Mouse (Mus musculus): ENCODE measurements at regions not wholly inside any gene's neighbourhood (a gene's known extent, or its start where the extent isn't known, plus 50 kb on each side); places are given as distances from the start of the nearest gene placed in this dataset.

DNA sequence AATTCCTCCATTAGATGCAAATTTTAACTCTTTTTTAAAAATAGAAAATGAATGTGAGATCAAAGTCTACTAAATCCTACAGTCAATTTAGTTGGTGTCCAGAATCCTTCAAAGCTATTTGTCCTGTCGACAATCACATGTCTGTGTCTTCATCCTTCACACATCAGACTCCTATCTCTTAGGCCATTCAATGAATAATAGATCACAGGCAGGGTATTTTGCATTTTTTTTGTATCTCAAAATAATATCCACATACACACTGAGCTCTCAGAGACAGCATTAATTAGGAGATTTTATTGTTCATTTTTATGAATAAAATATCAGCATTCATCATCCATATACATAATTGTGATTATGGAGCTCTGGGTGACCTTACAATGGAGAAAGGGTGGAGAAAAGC, 427.2 kb downstream of the Hao1 start:
- DNase-seq (ENCODE audit: low spot score) (no peak), ATAC-seq (ENCODE audit: low FRiP score) (no peak)
- Histone ChIP-seq H3K9me3 (ENCODE audit: control insufficient read depth, low read length) (no peaks in the 10 kb centered on the region), H3K27ac (no peak overlapping the region), H3K4me3 (replicated peaks; ENCODE audit: low read length) (no peak overlapping the region), H3K4me2 (replicated peaks) (no peak overlapping the region), H3K9ac (no peak overlapping the region), H3K27me3 (ENCODE audit: control insufficient read depth, insufficient read depth, low read length) (no peaks in the 10 kb centered on the region), H3K4me1 (replicated peaks; ENCODE audit: control insufficient read depth, insufficient read depth, low read length) (no peaks in the 10 kb centered on the region), H3K36me3 (replicated peaks; ENCODE audit: control insufficient read depth, insufficient read depth) (no peaks in the 10 kb centered on the region)
- WGBS: 57% methylated on average over 1 of the region's 1 CpGs

DNA sequence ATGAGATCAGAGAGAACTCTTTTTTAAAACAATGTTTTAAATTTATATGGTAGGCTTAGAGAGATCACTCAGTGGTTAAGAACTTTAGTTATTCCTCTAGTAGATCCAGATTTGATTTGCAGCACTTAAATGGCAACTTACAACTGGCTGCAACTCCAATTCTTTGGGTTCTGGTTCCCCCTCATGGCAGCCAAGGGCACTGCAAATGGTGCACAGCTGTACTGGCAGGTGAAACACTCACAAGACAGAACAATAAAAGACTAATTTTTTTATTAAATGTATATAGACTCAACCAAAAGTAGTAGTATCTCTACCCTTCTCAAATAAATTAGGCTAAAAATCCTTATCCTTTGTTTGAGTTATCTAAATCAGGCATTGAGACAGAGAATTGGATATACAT, 446.9 kb downstream of the Hao1 start:
- no peaks in the 10 kb centered on the region for H3K27me3 ChIP-seq (ENCODE audit: control insufficient read depth, insufficient read depth, low read length)
- no peaks in the 10 kb centered on the region for H3K36me3 ChIP-seq (replicated peaks; ENCODE audit: control insufficient read depth, insufficient read depth)
- DNase-seq (ENCODE audit: low spot score) (no peak), ATAC-seq (ENCODE audit: low FRiP score) (no peak)
- no peak overlapping the region for H3K4me2 ChIP-seq (replicated peaks)
- no peak overlapping the region for H3K9ac ChIP-seq
- no peaks in the 10 kb centered on the region for H3K9me3 ChIP-seq (ENCODE audit: control insufficient read depth, low read length)
- no peak overlapping the region for H3K27ac ChIP-seq
- no peak overlapping the region for H3K4me3 ChIP-seq (replicated peaks; ENCODE audit: low read length)
- H3K4me1 ChIP-seq (replicated peaks; ENCODE audit: control insufficient read depth, insufficient read depth, low read length): no peaks in the 10 kb centered on the region

DNA sequence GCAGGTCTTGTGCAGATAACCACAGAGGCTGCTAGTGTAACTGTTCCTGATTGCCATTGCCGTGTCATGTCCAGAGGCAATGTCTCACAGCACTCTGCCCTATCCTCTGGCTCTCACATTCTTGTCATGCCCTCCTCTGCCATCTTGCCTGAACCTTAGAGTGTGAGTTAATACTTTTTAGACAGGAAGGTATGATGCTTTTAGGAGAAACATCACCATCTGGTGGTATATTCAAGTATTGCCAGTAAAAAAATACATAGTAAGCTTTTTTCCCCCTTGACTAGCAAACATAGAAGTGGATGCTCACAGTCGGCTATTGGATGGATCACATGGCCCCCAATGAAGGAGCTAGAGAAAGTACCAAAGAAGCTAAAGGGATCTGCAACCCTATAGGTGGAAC, 465.8 kb downstream of the Hao1 start:
- no peaks in the 10 kb centered on the region for H3K36me3 ChIP-seq (replicated peaks; ENCODE audit: control insufficient read depth, insufficient read depth)
- WGBS: 90% methylated on average over 2 of the region's 2 CpGs
- no peaks in the 10 kb centered on the region for H3K4me1 ChIP-seq (replicated peaks; ENCODE audit: control insufficient read depth, insufficient read depth, low read length)
- no peak overlapping the region for H3K4me2 ChIP-seq (replicated peaks)
- ATAC-seq (ENCODE audit: low FRiP score) (no peak), DNase-seq (ENCODE audit: low spot score) (no peak)
- H3K9me3 ChIP-seq (ENCODE audit: control insufficient read depth, low read length): no peaks in the 10 kb centered on the region
- H3K9ac ChIP-seq: no peak overlapping the region
- H3K27me3 ChIP-seq (ENCODE audit: control insufficient read depth, insufficient read depth, low read length): no peaks in the 10 kb centered on the region
- H3K4me3 ChIP-seq (replicated peaks; ENCODE audit: low read length): no peak overlapping the region
- H3K27ac ChIP-seq: no peak overlapping the region

DNA sequence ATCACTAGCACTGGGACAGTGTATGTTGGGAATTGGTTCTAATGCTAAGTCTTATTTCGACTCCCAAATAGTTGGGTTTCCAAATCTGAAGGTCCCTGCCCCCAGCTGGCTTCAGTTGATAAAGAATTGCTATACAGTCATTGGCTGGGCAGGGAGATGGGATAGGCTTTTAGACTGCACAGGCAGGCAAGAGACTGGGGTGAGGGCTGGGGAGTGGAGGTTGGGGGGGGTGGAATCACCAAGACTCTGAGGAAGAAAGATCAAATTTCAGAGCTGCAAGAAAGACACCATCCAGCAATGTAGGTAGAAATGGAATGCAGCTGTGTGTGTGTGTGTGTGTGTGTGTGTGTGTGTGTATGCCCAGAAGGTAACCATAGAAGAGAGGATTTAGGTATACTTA, 474.0 kb downstream of the Hao1 start:
- DNase-seq (ENCODE audit: low spot score) (no peak), ATAC-seq (ENCODE audit: low FRiP score) (no peak)
- no peak overlapping the region for H3K4me2 ChIP-seq (replicated peaks)
- no peaks in the 10 kb centered on the region for H3K27me3 ChIP-seq (ENCODE audit: control insufficient read depth, insufficient read depth, low read length)
- no peak overlapping the region for H3K27ac ChIP-seq
- H3K9me3 ChIP-seq (ENCODE audit: control insufficient read depth, low read length): no peaks in the 10 kb centered on the region
- H3K9ac ChIP-seq: no peak overlapping the region
- H3K4me1 ChIP-seq (replicated peaks; ENCODE audit: control insufficient read depth, insufficient read depth, low read length): no peaks in the 10 kb centered on the region
- no peak overlapping the region for H3K4me3 ChIP-seq (replicated peaks; ENCODE audit: low read length)
- H3K36me3 ChIP-seq (replicated peaks; ENCODE audit: control insufficient read depth, insufficient read depth): no peaks in the 10 kb centered on the region
- 90% methylated on average over 1 of the region's 1 CpGs for WGBS

DNA sequence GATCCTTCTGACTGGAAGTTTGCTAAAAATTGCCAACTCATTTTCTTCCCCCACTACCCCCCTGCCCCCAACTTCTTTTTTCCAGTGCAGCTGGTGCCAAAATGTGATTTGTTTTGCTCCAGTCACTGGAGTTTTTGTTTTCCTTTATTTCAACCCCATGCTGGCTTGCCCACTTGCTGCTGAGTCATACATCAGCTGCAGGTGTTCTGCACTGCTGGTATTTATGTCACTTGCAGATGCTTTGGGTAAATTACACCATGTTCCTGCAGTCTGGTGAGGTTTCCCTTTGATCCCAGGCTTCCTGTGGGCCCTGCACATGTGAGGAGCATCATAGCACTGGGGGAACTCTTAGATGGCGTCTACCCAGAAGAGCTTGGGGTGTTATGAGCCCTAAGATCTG, 476.2 kb downstream of the Hao1 start:
- Histone ChIP-seq H3K27me3 (ENCODE audit: control insufficient read depth, insufficient read depth, low read length) (no peaks in the 10 kb centered on the region), H3K4me2 (replicated peaks) (no peak overlapping the region), H3K4me1 (replicated peaks; ENCODE audit: control insufficient read depth, insufficient read depth, low read length) (no peaks in the 10 kb centered on the region), H3K36me3 (replicated peaks; ENCODE audit: control insufficient read depth, insufficient read depth) (no peaks in the 10 kb centered on the region), H3K9ac (no peak overlapping the region), H3K9me3 (ENCODE audit: control insufficient read depth, low read length) (no peaks in the 10 kb centered on the region), H3K27ac (no peak overlapping the region), H3K4me3 (replicated peaks; ENCODE audit: low read length) (no peak overlapping the region)
- 71% methylated on average over 1 of the region's 1 CpGs for WGBS
- ATAC-seq (ENCODE audit: low FRiP score) (no peak), DNase-seq (ENCODE audit: low spot score) (no peak)

DNA sequence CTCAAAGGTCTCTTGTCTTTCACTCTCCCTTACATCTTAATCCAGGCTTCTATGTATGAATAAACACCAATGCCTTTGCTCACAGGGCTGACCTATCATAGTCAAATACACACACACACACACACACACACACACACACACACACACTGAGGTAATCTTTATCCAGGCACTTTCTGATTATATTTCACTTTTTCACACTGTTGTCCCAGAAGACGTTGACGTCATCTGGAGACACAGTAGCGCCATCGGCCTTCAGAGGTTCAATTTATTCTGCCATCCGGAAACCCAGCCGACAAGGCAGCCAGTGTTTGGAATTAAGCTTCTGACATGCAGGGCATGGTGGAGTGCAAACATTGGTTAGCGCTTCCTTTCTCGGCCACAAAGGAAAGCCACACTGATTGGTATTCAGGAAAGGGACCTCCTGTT, 486.2 kb downstream of the Hao1 start:
- Histone ChIP-seq H3K4me1 (replicated peaks; ENCODE audit: control insufficient read depth, insufficient read depth, low read length) (0 out of 2 replicates have a peak, but pooled peaks cover 3% of the 10 kb centered on the region), H3K9ac (no peak overlapping the region), H3K27me3 (ENCODE audit: control insufficient read depth, insufficient read depth, low read length) (no peaks in the 10 kb centered on the region), H3K27ac (no peak overlapping the region), H3K4me3 (replicated peaks; ENCODE audit: low read length) (no peak overlapping the region), H3K9me3 (ENCODE audit: control insufficient read depth, low read length) (no peaks in the 10 kb centered on the region), H3K4me2 (replicated peaks) (no peak overlapping the region), H3K36me3 (replicated peaks; ENCODE audit: control insufficient read depth, insufficient read depth) (no peaks in the 10 kb centered on the region)
- ATAC-seq (ENCODE audit: low FRiP score) (peak; percentile 77), DNase-seq (ENCODE audit: low spot score) (no peak)
- WGBS: 43% methylated on average over 8 of the region's 8 CpGs

DNA sequence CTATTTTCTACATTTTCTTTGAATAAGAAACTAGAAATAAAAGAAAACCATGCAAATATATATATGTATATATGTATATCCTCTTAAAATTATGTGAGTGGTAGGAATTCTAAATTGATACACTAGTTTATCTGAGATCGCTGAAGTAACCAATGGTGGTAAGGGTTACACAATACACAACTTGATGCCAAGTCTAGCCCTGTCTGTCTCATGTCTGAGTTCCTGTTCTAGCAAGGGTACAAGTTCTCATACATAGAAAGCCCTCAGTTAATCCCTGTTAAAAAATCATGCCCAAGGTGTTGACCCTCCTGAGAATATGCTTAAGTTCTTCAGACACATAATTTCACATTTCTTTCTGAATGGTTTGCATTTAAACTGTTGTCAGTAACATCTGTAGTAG, 486.8 kb downstream of the Hao1 start:
- Histone ChIP-seq H3K36me3 (replicated peaks; ENCODE audit: control insufficient read depth, insufficient read depth) (no peaks in the 10 kb centered on the region), H3K4me3 (replicated peaks; ENCODE audit: low read length) (no peak overlapping the region), H3K4me1 (replicated peaks; ENCODE audit: control insufficient read depth, insufficient read depth, low read length) (0 out of 2 replicates have a peak, but pooled peaks cover 3% of the 10 kb centered on the region), H3K9ac (no peak overlapping the region), H3K9me3 (ENCODE audit: control insufficient read depth, low read length) (no peaks in the 10 kb centered on the region), H3K27ac (no peak overlapping the region), H3K4me2 (replicated peaks) (no peak overlapping the region), H3K27me3 (ENCODE audit: control insufficient read depth, insufficient read depth, low read length) (no peaks in the 10 kb centered on the region)
- DNase-seq (ENCODE audit: low spot score): no peak
- 96% methylated on average over 1 of the region's 1 CpGs for WGBS
- ATAC-seq (ENCODE audit: low FRiP score): no peak

DNA sequence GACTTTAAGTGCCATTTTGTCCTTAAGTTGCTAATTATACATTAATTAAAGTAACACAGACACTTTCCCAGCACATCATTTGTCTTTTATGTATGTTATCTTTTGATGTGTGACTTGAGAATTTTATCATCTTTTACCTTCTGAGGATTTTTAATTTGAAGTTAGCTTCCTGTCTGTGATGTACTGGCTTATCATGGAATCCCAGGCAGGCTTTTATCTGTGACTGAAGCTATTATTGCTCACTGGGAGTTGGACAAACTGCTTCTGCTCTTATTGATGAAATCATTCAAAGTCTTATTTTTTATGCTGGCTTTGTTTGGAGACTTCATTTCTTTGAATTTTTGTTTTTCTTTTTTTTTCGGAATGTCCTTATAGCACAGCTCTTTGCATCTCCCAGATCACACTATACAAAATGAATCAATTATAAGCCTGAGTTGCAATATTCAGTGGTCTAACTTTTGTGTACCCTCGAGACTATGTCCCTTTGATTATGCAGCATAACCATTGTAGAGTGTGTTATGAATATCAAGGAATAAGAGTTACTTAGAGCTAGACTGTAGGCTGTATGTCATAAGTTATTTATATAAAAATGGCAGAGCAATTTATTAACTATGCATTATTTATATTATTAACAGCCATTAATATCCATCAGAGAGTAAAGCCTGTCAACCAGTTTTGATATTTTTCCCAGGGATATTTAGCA, 494.1 kb downstream of the Hao1 start:
- WGBS: 76% methylated on average over 2 of the region's 2 CpGs
- no peak overlapping the region for H3K9ac ChIP-seq
- no peak for ATAC-seq (ENCODE audit: low FRiP score)
- H3K9me3 ChIP-seq (ENCODE audit: control insufficient read depth, low read length): no peaks in the 10 kb centered on the region
- H3K4me1 ChIP-seq (replicated peaks; ENCODE audit: control insufficient read depth, insufficient read depth, low read length): no peaks in the 10 kb centered on the region
- H3K4me3 ChIP-seq (replicated peaks; ENCODE audit: low read length): no peak overlapping the region
- no peaks in the 10 kb centered on the region for H3K36me3 ChIP-seq (replicated peaks; ENCODE audit: control insufficient read depth, insufficient read depth)
- DNase-seq (ENCODE audit: low spot score): no peak
- H3K27ac ChIP-seq: no peak overlapping the region
- no peaks in the 10 kb centered on the region for H3K27me3 ChIP-seq (ENCODE audit: control insufficient read depth, insufficient read depth, low read length)
- H3K4me2 ChIP-seq (replicated peaks): no peak overlapping the region

DNA sequence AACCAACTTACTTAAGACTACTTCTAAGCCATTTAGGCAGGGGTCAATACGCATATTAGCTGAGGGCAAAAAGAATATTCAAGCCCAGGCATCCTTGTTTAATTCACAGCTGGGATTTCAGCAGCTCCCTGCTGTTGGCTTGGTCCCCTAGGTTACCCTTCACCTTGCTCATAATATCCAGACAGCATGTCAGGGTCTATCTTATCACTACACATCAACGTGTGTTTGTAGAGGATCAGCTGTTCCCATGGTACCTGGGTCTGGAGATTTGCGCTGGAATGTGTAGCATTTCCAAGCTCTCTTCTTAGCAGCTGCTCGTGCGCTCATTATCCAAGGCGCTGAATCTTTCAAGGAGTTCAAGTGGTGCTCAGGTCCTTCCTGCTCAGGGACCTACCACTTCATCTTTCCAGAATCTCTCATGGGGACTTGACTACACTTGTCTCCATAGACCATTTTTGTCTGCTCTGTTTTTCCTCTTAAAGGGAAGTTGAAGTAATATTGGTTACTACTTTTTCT, 484.5 kb downstream of the Bmp2 start:
- no peak for DNase-seq (ENCODE audit: low spot score)
- Histone ChIP-seq H3K27ac (no peak overlapping the region), H3K4me2 (replicated peaks) (no peak overlapping the region), H3K27me3 (ENCODE audit: control insufficient read depth, insufficient read depth, low read length) (no peaks in the 10 kb centered on the region), H3K9me3 (ENCODE audit: control insufficient read depth, low read length) (no peaks in the 10 kb centered on the region), H3K4me3 (replicated peaks; ENCODE audit: low read length) (no peak overlapping the region), H3K36me3 (replicated peaks; ENCODE audit: control insufficient read depth, insufficient read depth) (no peaks in the 10 kb centered on the region), H3K4me1 (replicated peaks; ENCODE audit: control insufficient read depth, insufficient read depth, low read length) (no peaks in the 10 kb centered on the region), H3K9ac (no peak overlapping the region)
- WGBS: 63% methylated on average over 6 of the region's 6 CpGs
- no peak for ATAC-seq (ENCODE audit: low FRiP score)

Measured in hindbrain, embryonic 14.5 days (tissue).